ENCODE assay signal across 8 mouse cellular contexts in the genomic region with DNA sequence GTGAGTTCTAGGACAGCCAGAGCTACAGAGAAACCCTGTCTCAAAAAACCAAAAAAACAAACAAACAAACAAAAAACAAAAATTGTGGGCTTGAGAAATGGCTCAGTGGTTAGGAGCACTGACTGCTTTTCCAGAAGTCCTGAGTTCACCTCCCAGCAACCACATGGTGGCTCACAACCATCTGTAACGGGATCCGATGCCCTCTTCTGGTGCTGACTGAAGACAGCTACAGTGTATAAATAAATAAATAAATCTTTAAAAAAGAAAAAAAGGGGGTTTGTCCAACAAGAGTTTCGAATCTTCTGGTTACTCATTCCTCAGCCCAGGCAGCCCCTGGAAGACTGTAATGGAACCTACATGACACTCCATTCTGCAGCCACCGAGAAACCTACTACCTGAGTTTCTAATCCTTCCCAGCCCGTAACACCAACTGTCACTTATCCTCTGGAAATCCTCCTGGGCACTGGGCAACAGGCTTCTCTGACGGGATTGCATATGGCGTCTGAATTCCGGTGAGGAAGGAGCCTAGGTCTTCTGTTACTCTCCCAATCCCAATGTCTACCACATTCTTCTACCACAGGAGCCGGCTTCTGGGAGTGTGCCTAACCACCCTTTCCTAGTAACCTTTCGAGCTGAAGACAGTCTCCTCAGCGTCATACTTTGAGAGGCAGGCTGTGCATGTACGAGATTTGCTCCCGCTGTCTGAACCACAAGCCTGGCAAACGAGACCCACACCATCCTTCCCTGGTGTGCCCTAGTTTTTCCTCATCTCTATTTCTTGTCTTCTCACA. TPM values are rescaled to one million over a fixed set of nuclear protein-coding genes. Genes with fewer than 3 reads are reported as not detected.
A peak's percentile ranks its signal among the peaks of the same experiment; 100 is the strongest.
DNase-seq lines count a peak whose midpoint lies in the region; ATAC-seq lines count a peak whose summit lies in the region.

No protein-coding gene starts in this region.

- H3K4me3 ChIP-seq in kidney, embryonic 14.5 days (ENCODE audit: low read length) = peak overlapping the region; percentile 83
- peak overlapping the region; percentile 84 for H3K4me3 ChIP-seq in hindbrain, embryonic 10.5 days
- H3K4me3 ChIP-seq in midbrain, embryonic 13.5 days (replicated peaks) = peak overlapping the region; percentile 63

- no peak overlapping the region for H3K27ac ChIP-seq in kidney, embryonic 14.5 days (ENCODE audit: low read depth, low read length)
- no peak overlapping the region for H3K27ac ChIP-seq in hindbrain, embryonic 10.5 days
- no peak overlapping the region for H3K27ac ChIP-seq in midbrain, embryonic 13.5 days

- 68% methylated on average over 14 of the region's 14 CpGs for WGBS in kidney, embryonic 14.5 days
- 72% methylated on average over 14 of the region's 14 CpGs for WGBS in hindbrain, embryonic 10.5 days
- 63% methylated on average over 14 of the region's 14 CpGs for WGBS in midbrain, embryonic 13.5 days

- H3K4me1 ChIP-seq in kidney, embryonic 14.5 days (ENCODE audit: control insufficient read depth, insufficient read depth, low read length) = peaks cover 8% of the 10 kb centered on the region
- peaks cover 29% of the 10 kb centered on the region for H3K4me1 ChIP-seq in hindbrain, embryonic 10.5 days (replicated peaks)
- peaks cover 21% of the 10 kb centered on the region for H3K4me1 ChIP-seq in midbrain, embryonic 13.5 days (replicated peaks)

- no peak for DNase-seq in kidney, adult 18-20 months
- DNase-seq in adipocyte (ENCODE audit: low spot score) = peak; percentile 23
- no peak for DNase-seq in hindbrain, embryonic 10.5 days (ENCODE audit: low spot score)
- no peak for DNase-seq in thymus, postnatal 10 days (ENCODE audit: low spot score in 2 of 2)
- no peak for DNase-seq in frontal cortex, postnatal 10 days (ENCODE audit: low spot score in 2 of 2)
- no peak for DNase-seq in lung, postnatal 25 days (ENCODE audit: low spot score)

- peaks cover 26% of the 10 kb centered on the region for H3K36me3 ChIP-seq in kidney, embryonic 14.5 days (ENCODE audit: control insufficient read depth, insufficient read depth, low read length)
- H3K36me3 ChIP-seq in hindbrain, embryonic 10.5 days = peaks cover 43% of the 10 kb centered on the region
- peaks cover 40% of the 10 kb centered on the region for H3K36me3 ChIP-seq in midbrain, embryonic 13.5 days

- ATAC-seq in kidney, embryonic 14.5 days (ENCODE audit: low FRiP score, low TSS enrichment) = no peak
- ATAC-seq in midbrain, embryonic 13.5 days = no peak

- no peaks in the 10 kb centered on the region for H3K9me3 ChIP-seq in kidney, embryonic 14.5 days (ENCODE audit: control insufficient read depth, low read length)
- no peaks in the 10 kb centered on the region for H3K9me3 ChIP-seq in hindbrain, embryonic 10.5 days
- H3K9me3 ChIP-seq in midbrain, embryonic 13.5 days = no peaks in the 10 kb centered on the region

- H3K4me2 ChIP-seq in kidney, embryonic 14.5 days (replicated peaks; ENCODE audit: low read depth, low read length) = peak overlapping the region; percentile 63
- peak overlapping the region; percentile 78 for H3K4me2 ChIP-seq in midbrain, embryonic 13.5 days (replicated peaks)

- H3K9ac ChIP-seq in kidney, embryonic 14.5 days (ENCODE audit: low read depth, low read length) = peak overlapping the region; percentile 93; the same call in 1 of the 2 replicates
- peak overlapping the region; percentile 88 for H3K9ac ChIP-seq in midbrain, embryonic 13.5 days (replicated peaks)

- no peaks in the 10 kb centered on the region for H3K27me3 ChIP-seq in kidney, embryonic 14.5 days (ENCODE audit: control insufficient read depth, insufficient read depth, low read length)
- H3K27me3 ChIP-seq in hindbrain, embryonic 10.5 days (ENCODE audit: insufficient read depth, poor library complexity, severe bottlenecking) = no peaks in the 10 kb centered on the region
- H3K27me3 ChIP-seq in midbrain, embryonic 13.5 days = no peaks in the 10 kb centered on the region

RNA-seq across cellular contexts. Expression of gene Flcn, which starts 1.5 kb away (rescaled TPM):
- 18.9 and 30.2 TPM in 2 replicates for polyA plus RNA-seq in kidney, embryonic 14.5 days (2014; fragmentation: Nextera tagmentation; extraction: Ambion mirVana)
- polyA plus RNA-seq in hindbrain, embryonic 10.5 days (2016; fragmentation: Nextera tagmentation; extraction: Ambion mirVana) = 29.6 and 31.0 TPM in 2 replicates
- polyA plus RNA-seq in midbrain, embryonic 13.5 days (2015; fragmentation: Nextera tagmentation; extraction: Ambion mirVana) = 38.4 and 41.7 TPM in 2 replicates

RNA-seq across cellular contexts. Expression of gene Pld6, which starts 20.9 kb away (rescaled TPM):
- polyA plus RNA-seq in kidney, embryonic 14.5 days (2014; fragmentation: Nextera tagmentation; extraction: Ambion mirVana) = 1.3 and 1.4 TPM in 2 replicates
- polyA plus RNA-seq in hindbrain, embryonic 10.5 days (2016; fragmentation: Nextera tagmentation; extraction: Ambion mirVana) = 1.9 and 2.6 TPM in 2 replicates
- 2.4 and 2.7 TPM in 2 replicates for polyA plus RNA-seq in midbrain, embryonic 13.5 days (2015; fragmentation: Nextera tagmentation; extraction: Ambion mirVana)

RNA-seq across cellular contexts. Expression of gene Nt5m, which starts 30.9 kb away (rescaled TPM):
- 35.0 and 36.0 TPM in 2 replicates for polyA plus RNA-seq in kidney, embryonic 14.5 days (2014; fragmentation: Nextera tagmentation; extraction: Ambion mirVana)
- 41.2 and 47.7 TPM in 2 replicates for polyA plus RNA-seq in hindbrain, embryonic 10.5 days (2016; fragmentation: Nextera tagmentation; extraction: Ambion mirVana)
- polyA plus RNA-seq in midbrain, embryonic 13.5 days (2015; fragmentation: Nextera tagmentation; extraction: Ambion mirVana) = 58.6 and 60.5 TPM in 2 replicates

RNA-seq across cellular contexts. Expression of gene Cops3, which starts 31.3 kb away (rescaled TPM):
- polyA plus RNA-seq in kidney, embryonic 14.5 days (2014; fragmentation: Nextera tagmentation; extraction: Ambion mirVana) = 240 and 241 TPM in 2 replicates
- 233 and 255 TPM in 2 replicates for polyA plus RNA-seq in hindbrain, embryonic 10.5 days (2016; fragmentation: Nextera tagmentation; extraction: Ambion mirVana)
- 218 and 223 TPM in 2 replicates for polyA plus RNA-seq in midbrain, embryonic 13.5 days (2015; fragmentation: Nextera tagmentation; extraction: Ambion mirVana)
